Mouse (Mus musculus): ENCODE data around the gene Sept7.
"Not testable (repeated sequence)": the region's sequence is repeated elsewhere in the genome, so short reads cannot be mapped to it uniquely, and the experiment has no call there.

Gene Sept7

GRCm38 (mm10) chr9:25252283-25252726 lies at the start of gene Sept7:
TSS of gene Sept7 (plus strand) at chr9:25252439.
- DNase-seq (ENCODE audit: low read depth), result peak; percentile 98

- no peak for DNase-seq (ENCODE audit: low read depth)
Measured at GRCm38 (mm10) chr9:25208087-25208803, 44.0 kb upstream of the Sept7 start.

GRCm38 (mm10) chr9:25212309-25213163 lies 39.7 kb upstream of the Sept7 start:
- DNase-seq (ENCODE audit: low read depth), result no peak

GRCm38 (mm10) chr9:25213164-25213557 lies 39.1 kb upstream of the Sept7 start:
- no peak for DNase-seq (ENCODE audit: low read depth)

- DNase-seq (ENCODE audit: low read depth), result no peak
Measured at GRCm38 (mm10) chr9:25215411-25215810, 36.8 kb upstream of the Sept7 start.

GRCm38 (mm10) chr9:25216210-25216609 lies 36.0 kb upstream of the Sept7 start:
- no peak for DNase-seq (ENCODE audit: low read depth)

GRCm38 (mm10) chr9:25218954-25219353 lies 33.3 kb upstream of the Sept7 start:
- no peak for DNase-seq (ENCODE audit: low read depth)

- DNase-seq (ENCODE audit: low read depth), result no peak
Measured at GRCm38 (mm10) chr9:25219882-25220281, 32.4 kb upstream of the Sept7 start.

GRCm38 (mm10) chr9:25224959-25225358 lies 27.3 kb upstream of the Sept7 start:
- DNase-seq (ENCODE audit: low read depth), result no peak

GRCm38 (mm10) chr9:25229740-25230139 lies 22.5 kb upstream of the Sept7 start:
- DNase-seq (ENCODE audit: low read depth), result peak; percentile 35

GRCm38 (mm10) chr9:25230213-25231039 lies 21.8 kb upstream of the Sept7 start:
- peak; percentile 56 for DNase-seq (ENCODE audit: low read depth)

- no peak for DNase-seq (ENCODE audit: low read depth)
Measured at GRCm38 (mm10) chr9:25241065-25241464, 11.2 kb upstream of the Sept7 start.

- not testable (repeated sequence) for DNase-seq (ENCODE audit: low read depth)
Measured at GRCm38 (mm10) chr9:25241783-25242182, 10.5 kb upstream of the Sept7 start.

- no peak for DNase-seq (ENCODE audit: low read depth)
Measured at GRCm38 (mm10) chr9:25242266-25242665, 10.0 kb upstream of the Sept7 start.

GRCm38 (mm10) chr9:25243926-25244657 lies 8.1 kb upstream of the Sept7 start:
- no peak for DNase-seq (ENCODE audit: low read depth)

GRCm38 (mm10) chr9:25245125-25245524 lies 7.1 kb upstream of the Sept7 start:
- no peak for DNase-seq (ENCODE audit: low read depth)

- no peak for DNase-seq (ENCODE audit: low read depth)
Measured at GRCm38 (mm10) chr9:25246508-25246907, 5.7 kb upstream of the Sept7 start.

GRCm38 (mm10) chr9:25251174-25251573 lies 1.1 kb upstream of the Sept7 start:
- DNase-seq (ENCODE audit: low read depth), result no peak

GRCm38 (mm10) chr9:25251611-25252282 lies 492 bp upstream of the Sept7 start:
- no peak for DNase-seq (ENCODE audit: low read depth)

GRCm38 (mm10) chr9:25252759-25253477 lies 679 bp downstream of the Sept7 start:
- DNase-seq (ENCODE audit: low read depth), result peak; percentile 72
